Mouse (Mus musculus): ENCODE data around the gene Nlk.
"Not testable (repeated sequence)": the region's sequence is repeated elsewhere in the genome, so short reads cannot be mapped to it uniquely, and the experiment has no call there.

The Nlk gene

GRCm38 (mm10) chr11:78690547-78690946, 6.6 kb downstream of the Nlk start:
- DNase-seq (ENCODE audit: low spot score): no peak

DNA sequence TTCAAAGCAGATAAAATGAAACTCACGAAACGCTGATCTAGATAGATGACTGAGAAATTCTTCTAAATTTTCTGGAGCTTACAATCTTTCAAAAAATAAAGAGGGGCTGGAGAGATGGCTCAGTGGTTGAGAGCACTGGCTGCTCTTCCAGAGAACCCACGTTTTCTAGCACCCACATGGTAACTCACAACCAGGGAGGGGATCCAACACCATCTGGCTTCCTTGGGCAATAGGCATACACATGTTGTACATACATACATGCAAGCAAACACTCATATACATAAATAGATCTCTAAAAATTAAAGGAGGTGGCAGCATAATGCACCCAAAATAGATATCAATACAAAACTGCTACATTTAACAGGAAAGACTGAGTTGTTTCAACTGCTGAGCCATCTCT, 16.1 kb downstream of the Nlk start:
- no peak for DNase-seq (ENCODE audit: low spot score)

- no peak for DNase-seq (ENCODE audit: low spot score)
These were observed 18.4 kb downstream of the Nlk start for GRCm38 (mm10) chr11:78678761-78679160.

- no peak for DNase-seq (ENCODE audit: low spot score)
These were observed 28.5 kb downstream of the Nlk start for GRCm38 (mm10) chr11:78668647-78669046.

DNA sequence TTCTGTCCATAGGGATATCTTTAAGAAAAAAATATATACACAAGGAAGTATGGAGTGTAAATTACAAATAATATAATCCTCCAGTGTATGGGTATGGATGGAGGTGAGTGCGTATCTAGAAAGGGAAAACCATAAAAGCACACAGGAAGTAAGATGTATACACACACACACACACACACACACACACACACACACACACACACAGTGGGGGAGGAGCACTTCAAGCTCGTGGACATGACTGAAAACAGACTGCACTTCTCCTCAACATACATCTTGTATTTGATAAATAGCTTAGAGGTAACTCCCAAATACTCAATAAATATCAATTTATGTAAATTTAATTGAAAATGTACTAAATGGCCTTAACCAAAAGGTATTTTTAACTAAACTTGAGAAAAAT, 32.3 kb downstream of the Nlk start:
- no peak for DNase-seq (ENCODE audit: low spot score)

- no peak for DNase-seq (ENCODE audit: low spot score)
These were observed 33.3 kb downstream of the Nlk start for GRCm38 (mm10) chr11:78663916-78664315.

DNA sequence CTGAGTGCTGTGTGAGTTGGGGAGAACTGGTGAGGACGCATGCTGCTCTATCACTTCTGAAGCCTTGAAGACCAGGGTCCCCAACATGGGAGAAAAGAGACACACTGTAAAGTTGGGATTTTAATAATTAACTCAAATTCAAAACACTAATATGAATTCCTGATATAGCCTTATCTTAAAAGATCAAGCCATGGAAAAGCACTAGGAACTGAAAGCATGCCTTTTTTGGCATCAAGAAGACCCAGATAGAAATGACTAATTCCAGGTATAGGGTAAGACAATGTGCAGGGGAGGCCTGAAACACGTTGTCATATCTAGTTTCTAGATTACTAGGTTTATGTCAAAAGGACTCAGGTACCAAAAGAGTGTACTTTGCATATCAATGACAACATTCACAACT, 48.0 kb downstream of the Nlk start:
- DNase-seq (ENCODE audit: low spot score): no peak

DNA sequence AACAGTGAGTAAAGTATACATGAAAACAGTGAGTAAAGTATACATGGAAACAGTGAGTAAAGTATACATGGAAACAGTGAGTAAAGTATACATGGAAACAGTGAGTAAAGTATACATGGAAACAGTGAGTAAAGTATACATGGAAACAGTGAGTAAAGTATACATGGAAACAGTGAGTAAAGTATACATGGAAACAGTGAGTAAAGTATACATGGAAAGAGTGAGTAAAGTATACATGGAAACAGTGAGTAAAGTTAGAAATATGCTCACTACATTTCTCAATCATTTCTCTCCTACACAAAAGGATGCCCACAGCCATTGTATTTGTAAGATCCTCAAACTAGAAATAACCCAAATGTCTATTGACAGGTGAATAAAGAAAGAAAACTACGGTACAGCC, 48.8 kb downstream of the Nlk start:
- not testable (repeated sequence) for DNase-seq (ENCODE audit: low spot score)

DNA sequence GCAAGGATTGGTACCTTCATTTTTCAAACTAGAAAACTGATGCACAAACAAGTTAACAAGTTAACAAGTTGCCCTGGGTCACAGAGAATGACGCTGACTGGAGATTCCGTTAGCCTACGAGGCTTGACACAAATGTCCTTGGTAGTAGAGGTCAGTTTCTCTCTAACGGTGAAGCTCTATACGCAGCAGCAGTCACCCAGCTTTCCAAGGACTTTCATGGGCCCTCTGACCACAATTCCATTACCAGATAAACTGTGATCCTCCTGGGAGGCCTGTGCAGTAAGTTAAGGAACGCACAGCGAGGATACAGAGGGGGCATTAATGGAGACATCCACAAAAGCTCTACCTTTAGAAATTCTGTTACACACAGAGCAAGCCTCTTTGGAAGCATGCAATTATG, 53.4 kb downstream of the Nlk start:
- no peak for DNase-seq (ENCODE audit: low spot score)

- no peak for DNase-seq (ENCODE audit: low spot score)
These were observed 55.0 kb downstream of the Nlk start for GRCm38 (mm10) chr11:78642151-78642550.

DNA sequence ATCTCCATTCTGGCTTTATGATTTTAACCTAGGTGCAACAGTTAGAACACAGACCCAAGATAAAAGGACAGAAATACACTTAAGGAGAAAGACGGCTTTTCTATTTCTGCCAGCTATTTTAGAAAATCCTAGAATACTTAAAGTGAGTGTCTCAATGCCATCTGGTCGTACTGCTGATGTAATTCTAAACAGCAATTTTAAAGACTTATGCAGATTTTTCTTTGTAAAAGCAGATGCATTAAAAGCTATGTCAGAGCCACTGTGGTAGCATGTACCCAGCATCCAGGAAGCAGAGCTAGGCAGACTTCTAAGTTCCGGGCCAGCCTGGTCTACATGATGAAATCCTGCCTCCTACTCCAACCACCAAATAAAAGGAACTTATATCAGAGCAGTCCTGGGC, 56.1 kb downstream of the Nlk start:
- DNase-seq (ENCODE audit: low spot score): no peak

- no peak for DNase-seq (ENCODE audit: low spot score)
These were observed 64.4 kb downstream of the Nlk start for GRCm38 (mm10) chr11:78632782-78633181.

DNA sequence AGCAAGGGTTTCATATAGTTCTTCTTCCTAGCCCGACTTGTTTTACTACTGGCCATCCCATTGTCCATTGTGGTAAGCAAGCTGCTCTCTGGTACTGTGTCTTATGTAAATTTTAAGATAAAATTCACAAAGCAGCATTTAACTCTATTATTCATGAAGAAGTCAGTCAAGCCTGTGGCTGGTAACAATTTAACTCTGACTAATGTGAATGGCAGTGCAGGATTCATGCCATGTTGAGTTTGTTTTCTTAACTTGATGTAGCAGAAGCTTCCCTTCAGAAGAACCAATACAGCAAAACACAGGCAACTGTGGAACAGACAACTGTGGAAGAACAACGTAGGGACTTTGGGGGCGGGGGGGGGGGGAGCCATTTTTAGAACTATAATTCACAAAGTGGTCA, 68.3 kb downstream of the Nlk start:
- no peak for DNase-seq (ENCODE audit: low spot score)

GRCm38 (mm10) chr11:78624377-78624776, 72.8 kb downstream of the Nlk start:
- DNase-seq (ENCODE audit: low spot score): no peak

DNA sequence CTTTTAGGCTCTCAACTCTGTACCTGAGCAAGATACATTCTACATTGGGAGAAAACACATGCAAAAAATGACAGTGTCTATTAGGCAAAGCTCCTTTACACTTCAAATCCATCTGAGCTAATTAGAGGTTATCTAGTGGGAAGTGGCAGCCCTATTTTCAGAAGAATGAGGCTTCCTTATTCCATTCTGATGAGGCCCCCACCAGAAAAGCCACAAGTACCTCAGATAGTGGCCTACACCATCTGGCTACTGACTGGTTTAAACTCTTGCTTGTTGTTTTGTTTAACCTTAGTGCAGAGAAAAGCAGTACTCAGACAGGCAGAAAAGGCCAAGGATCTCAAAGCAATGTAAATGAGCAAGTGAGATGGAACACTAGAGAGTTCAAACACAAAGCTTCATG, 75.2 kb downstream of the Nlk start:
- no peak for DNase-seq (ENCODE audit: low spot score)

DNA sequence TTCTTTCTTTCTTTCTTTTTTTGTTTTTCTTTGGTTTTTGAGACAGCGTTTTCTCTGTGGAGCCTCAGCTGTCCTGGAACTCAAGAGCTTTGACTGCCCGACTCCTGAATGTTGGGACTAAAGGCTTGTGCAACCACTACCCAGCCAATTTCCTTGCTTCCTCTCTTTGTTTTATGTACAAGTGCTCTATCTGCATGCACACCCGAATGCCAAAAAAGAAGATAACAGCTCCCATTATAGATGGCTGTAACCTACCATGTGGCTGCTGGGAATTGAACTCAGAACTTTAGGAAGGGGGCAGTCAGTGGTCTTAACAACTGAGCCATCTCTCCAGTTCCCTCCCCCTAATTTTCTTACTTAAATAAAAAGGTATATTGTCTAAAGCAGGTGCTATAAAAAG, 77.0 kb downstream of the Nlk start:
- DNase-seq (ENCODE audit: low spot score): no peak

DNA sequence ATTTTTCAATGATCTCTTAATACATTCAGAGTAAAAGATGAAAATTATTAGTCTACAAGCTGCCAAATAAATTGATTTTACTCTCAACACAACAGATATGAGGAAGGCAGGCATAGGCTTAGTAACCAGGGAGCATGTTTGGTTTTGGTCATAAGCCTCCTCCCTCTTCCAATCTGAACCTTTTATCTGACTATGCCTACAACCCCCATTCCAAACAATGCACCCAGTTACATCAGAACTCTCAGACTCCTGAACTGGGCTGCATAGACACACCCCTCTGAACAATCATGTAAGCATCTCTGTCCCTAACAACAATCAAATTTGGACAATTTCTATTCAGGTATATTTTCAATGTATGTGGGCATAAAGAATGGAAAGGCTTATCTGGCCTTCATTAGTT, 85.9 kb downstream of the Nlk start:
- no peak for DNase-seq (ENCODE audit: low spot score)

DNA sequence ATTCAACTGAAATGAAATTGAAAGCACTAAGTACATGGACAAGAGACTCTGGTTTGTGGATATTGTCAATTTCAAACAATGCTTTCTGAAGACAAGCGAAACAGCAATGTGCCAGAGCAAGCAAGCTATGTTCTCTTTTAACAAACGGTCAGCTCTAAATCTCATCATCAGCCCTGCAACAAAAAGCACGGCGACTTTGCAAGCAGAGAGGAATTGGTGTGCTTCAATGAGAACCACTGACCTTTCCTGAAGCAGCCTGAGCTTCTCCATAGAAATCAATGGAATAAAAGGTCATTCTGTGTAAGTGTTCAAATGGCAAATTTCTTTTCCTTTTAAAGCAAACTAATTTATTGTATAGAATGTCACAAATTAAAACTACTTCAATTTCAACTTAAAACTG, 87.5 kb downstream of the Nlk start:
- no peak for DNase-seq (ENCODE audit: low spot score)

GRCm38 (mm10) chr11:78604826-78605225, 92.3 kb downstream of the Nlk start:
- no peak for DNase-seq (ENCODE audit: low spot score)

DNA sequence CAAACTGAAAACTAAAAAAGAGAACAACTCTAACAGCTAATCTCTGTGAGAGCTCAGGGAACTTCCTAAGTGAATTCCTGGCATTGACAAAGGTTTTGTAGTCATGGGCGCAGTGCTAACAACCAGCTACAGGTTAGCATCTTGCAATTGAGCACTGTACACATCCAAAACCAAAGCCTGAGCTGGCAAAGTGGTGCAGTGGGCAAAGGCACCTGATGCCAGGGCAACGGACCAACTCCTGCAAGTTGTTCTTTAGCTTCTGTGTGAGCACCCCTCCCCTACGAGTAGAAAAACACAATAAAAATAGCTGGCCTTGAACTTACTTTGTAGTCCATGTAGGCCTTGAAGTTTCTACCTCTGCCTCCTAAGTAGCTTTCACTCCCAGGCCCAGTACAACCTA, 94.4 kb downstream of the Nlk start:
- DNase-seq (ENCODE audit: low spot score): no peak

GRCm38 (mm10) chr11:78600926-78601590, 96.1 kb downstream of the Nlk start:
- DNase-seq (ENCODE audit: low spot score): no peak

DNA sequence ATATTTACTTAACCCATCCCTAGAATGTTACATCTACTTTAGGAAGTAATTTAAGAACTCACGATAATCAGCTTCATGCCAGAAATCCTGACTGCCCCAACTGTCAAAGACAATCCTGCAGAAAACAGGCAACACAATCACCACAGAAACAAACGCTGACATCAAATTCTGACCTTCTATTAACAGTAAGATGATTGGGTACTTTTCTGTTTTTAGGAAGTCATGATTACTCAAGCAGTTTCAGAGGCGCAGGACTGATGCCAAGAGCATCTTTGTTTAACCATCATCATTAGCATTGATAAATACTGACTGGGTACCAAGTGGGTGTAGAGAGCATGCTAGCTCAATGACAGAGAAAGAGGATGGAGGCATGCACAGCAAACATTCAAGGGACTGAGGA, 96.7 kb downstream of the Nlk start:
- no peak for DNase-seq (ENCODE audit: low spot score)

DNA sequence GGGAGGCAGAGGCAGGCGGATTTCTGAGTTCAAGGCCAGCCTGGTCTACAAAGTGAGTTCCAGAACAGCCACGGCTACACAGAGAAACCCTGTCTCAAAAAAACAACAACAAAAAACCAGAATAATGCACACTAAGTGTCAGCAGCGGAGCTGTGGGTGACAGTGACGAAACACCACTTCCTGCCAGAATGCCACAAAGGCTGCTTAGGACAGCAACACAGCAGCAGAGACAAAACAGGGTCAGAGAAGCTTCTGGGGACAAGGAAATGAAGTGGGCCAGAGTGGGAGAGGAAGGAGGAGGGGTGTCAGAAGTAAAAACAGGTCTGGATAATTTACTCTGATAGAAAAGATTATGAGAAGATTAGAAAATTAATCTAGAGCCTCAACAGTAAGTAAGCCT, 97.1 kb downstream of the Nlk start:
- no peak for DNase-seq (ENCODE audit: low spot score)

GRCm38 (mm10) chr11:78598763-78599415, 98.3 kb downstream of the Nlk start:
- DNase-seq (ENCODE audit: low spot score): no peak

Data from testis, postnatal 14 days (tissue).